Mouse (Mus musculus): Measurements from ENCODE around the gene Chmp5. TPM values are rescaled to one million over a fixed set of nuclear protein-coding genes. Genes with fewer than 3 reads are reported as not detected.

The Chmp5 gene
- polyA plus RNA-seq, 2 experiments = 24.5 to 42.7 TPM

DNA sequence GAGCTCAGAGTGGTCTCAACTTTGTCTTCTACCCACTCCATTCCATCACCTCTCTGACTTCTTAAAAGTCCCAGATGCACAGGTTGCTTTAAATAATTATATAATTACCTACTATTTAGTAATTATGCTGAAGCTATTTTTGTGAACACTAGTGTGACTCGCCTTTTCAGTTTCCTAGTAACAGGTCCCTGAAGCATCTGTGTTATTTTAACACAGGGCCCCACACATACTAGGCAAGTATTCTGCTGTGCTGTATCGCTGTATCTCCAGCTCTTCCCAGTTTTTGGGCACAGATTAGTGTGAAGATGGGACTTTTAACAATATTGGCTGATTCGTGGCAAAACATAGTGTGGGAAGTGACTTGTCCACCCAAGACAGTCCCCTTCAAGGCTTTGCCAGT is 15.3 kb downstream of the Chmp5 start:
- H3K4me1 ChIP-seq (replicated peaks; ENCODE audit: control insufficient read depth in 2 of 2, insufficient read depth in 2 of 2, low read length in 1 of 2) = no peaks in the 10 kb centered on the region
- no peak overlapping the region for H3K4me3 ChIP-seq (ENCODE audit: insufficient read depth in 1 of 2, low read depth in 2 of 2, low read length in 2 of 2)
- no peak overlapping the region for H3K27ac ChIP-seq
- H3K27me3 ChIP-seq (ENCODE audit: control insufficient read depth, insufficient read depth, low read length) = no peaks in the 10 kb centered on the region
- ATAC-seq (ENCODE audit: insufficient read depth) = no peak
- TF ChIP-seq CTCF (IDR thresholded peaks at IDR 0.05; ENCODE audit: low read depth) (no peak), EP300 (IDR thresholded peaks at IDR 0.05; ENCODE audit: low read depth) (no peak)
- no peak overlapping the region for H3K4me2 ChIP-seq (ENCODE audit: low read depth)
- DNase-seq (ENCODE audit: low read depth in 3 of 3, low spot score in 3 of 3) = no peak
- H3K9ac ChIP-seq (replicated peaks) = no peak overlapping the region
- H3K36me3 ChIP-seq (replicated peaks; ENCODE audit: control insufficient read depth, insufficient read depth, low read depth) = peaks cover 19% of the 10 kb centered on the region
- no peaks in the 10 kb centered on the region for H3K9me3 ChIP-seq (ENCODE audit: control insufficient read depth, low read length)
- 74% methylated on average over 3 of the region's 3 CpGs for WGBS (ENCODE audit: insufficient replicate concordance)

DNA sequence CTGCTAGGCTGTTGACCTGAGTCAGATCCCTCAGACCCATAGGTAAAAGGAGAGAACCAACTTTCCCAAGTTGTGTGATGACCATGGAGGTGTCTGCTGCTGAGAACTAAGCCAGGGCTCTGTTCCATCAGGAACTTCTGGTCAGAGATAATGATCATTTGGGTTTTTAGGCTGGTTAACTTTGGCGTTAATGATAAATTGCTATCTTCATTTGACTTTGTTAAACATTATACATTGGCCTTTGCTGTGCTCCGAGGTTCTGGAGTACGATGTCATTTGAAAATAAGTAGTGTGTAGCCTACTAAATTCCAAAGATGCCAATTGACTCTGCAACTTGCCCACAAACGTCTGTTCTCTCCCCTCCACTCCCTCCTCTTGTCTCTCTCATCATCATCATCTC is 21.0 kb downstream of the Chmp5 start:
- no peaks in the 10 kb centered on the region for H3K9me3 ChIP-seq (ENCODE audit: control insufficient read depth, low read length)
- no peak overlapping the region for H3K27ac ChIP-seq
- no peak for TF ChIP-seq CTCF (IDR thresholded peaks at IDR 0.05; ENCODE audit: low read depth)
- TF ChIP-seq EP300 (IDR thresholded peaks at IDR 0.05; ENCODE audit: low read depth) = no peak
- no peaks in the 10 kb centered on the region for H3K27me3 ChIP-seq (ENCODE audit: control insufficient read depth, insufficient read depth, low read length)
- 61% methylated on average over 4 of the region's 4 CpGs for WGBS (ENCODE audit: insufficient replicate concordance)
- no peak overlapping the region for H3K4me2 ChIP-seq (ENCODE audit: low read depth)
- DNase-seq (ENCODE audit: low read depth in 3 of 3, low spot score in 3 of 3) = no peak
- no peak for ATAC-seq (ENCODE audit: insufficient read depth)
- no peak overlapping the region for H3K9ac ChIP-seq (replicated peaks)
- no peak overlapping the region for H3K4me3 ChIP-seq (ENCODE audit: insufficient read depth in 1 of 2, low read depth in 2 of 2, low read length in 2 of 2)
- peaks cover 8% of the 10 kb centered on the region for H3K36me3 ChIP-seq (replicated peaks; ENCODE audit: control insufficient read depth, insufficient read depth, low read depth)
- peaks cover 13 to 20% of the 10 kb centered on the region in 2 experiments for H3K4me1 ChIP-seq (replicated peaks; ENCODE audit: control insufficient read depth in 2 of 2, insufficient read depth in 2 of 2, low read length in 1 of 2)

DNA sequence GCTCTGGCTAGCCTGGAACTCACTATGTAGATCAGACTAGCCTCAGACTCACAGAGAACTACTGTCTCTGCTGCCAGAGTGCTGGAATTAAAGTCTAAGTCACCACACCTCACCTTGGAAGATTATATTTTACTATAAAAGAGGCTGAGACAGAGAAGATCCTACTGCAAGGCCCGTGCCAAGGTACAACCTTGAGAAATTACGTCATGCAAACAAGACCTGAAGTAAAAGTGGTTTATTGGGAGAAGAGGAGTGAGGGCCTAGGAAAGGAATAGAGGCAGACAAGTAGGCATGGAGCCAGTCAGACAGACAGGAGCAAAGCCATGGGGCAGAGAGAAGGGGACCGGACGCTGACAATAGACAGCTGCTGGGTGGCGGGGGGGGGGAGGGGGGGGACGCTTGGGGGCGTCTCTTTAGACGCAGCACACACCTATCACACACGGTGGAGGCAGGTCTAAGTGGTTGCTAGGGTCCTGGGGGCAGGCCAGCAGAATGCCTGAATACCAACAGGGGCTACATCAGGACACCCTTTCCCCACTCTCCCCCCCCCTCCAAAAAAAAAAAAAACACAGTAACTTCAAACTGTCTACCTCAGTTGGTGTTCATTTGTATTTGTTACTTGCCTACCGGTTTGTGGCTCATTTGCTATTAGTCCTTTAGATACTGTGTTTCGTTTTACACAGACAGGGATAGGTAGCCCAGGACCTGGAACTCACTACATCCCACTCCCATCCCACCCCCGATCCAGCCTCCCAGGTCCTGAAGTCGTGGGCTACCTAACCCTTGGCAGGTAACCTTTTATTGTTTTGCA is 21.8 kb downstream of the Chmp5 start:
- WGBS (ENCODE audit: insufficient replicate concordance) = 11% methylated on average over 13 of the region's 13 CpGs
- no peak for ATAC-seq (ENCODE audit: insufficient read depth)

DNA sequence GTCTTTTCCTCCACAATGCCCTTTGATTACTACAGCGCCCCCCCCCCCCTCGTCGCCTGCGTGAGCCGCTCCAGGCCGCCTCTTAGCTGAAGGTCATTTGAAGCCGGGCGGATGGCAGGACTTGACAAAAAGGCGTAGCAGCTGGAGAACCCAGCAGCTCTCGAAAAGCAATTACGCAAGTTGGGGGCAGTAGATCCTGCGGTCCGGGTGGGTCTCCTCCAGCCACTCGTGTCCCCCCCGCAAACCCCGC is 22.3 kb downstream of the Chmp5 start:
- DNase-seq (ENCODE audit: low read depth in 3 of 3, low spot score in 3 of 3) = no peak
- peak overlapping the region; percentile 74 to 99 for H3K4me3 ChIP-seq (ENCODE audit: insufficient read depth in 1 of 2, low read depth in 2 of 2, low read length in 2 of 2)
- H3K36me3 ChIP-seq (replicated peaks; ENCODE audit: control insufficient read depth, insufficient read depth, low read depth) = peaks cover 5% of the 10 kb centered on the region
- peaks cover 13 to 21% of the 10 kb centered on the region in 2 experiments for H3K4me1 ChIP-seq (replicated peaks; ENCODE audit: control insufficient read depth in 2 of 2, insufficient read depth in 2 of 2, low read length in 1 of 2)
- peak overlapping the region; percentile 71 for H3K9ac ChIP-seq (replicated peaks)
- no peaks in the 10 kb centered on the region for H3K9me3 ChIP-seq (ENCODE audit: control insufficient read depth, low read length)
- under 1% methylated on average over 15 of the region's 16 CpGs for WGBS (ENCODE audit: insufficient replicate concordance)
- peak overlapping the region; percentile 92 for H3K4me2 ChIP-seq (ENCODE audit: low read depth)
- ATAC-seq (ENCODE audit: insufficient read depth) = peak; percentile 44
- no peak for TF ChIP-seq CTCF (IDR thresholded peaks at IDR 0.05; ENCODE audit: low read depth)
- no peak; the same call in 1 of the 2 replicates for TF ChIP-seq EP300 (IDR thresholded peaks at IDR 0.05; ENCODE audit: low read depth)
- H3K27ac ChIP-seq = peak overlapping the region; percentile 79
- no peaks in the 10 kb centered on the region for H3K27me3 ChIP-seq (ENCODE audit: control insufficient read depth, insufficient read depth, low read length)

More for the DNA sequence above, 21.8 kb downstream of the Chmp5 start:
- Histone ChIP-seq H3K4me2 (ENCODE audit: low read depth) (peak overlapping the region; percentile 92), H3K27ac (peak overlapping the region; percentile 79), H3K9me3 (ENCODE audit: control insufficient read depth, low read length) (no peaks in the 10 kb centered on the region), H3K9ac (replicated peaks) (peak overlapping the region; percentile 71), H3K27me3 (ENCODE audit: control insufficient read depth, insufficient read depth, low read length) (no peaks in the 10 kb centered on the region), H3K4me3 (ENCODE audit: insufficient read depth in 1 of 2, low read depth in 2 of 2, low read length in 2 of 2) (peak overlapping the region; percentile 74 to 99), H3K36me3 (replicated peaks; ENCODE audit: control insufficient read depth, insufficient read depth, low read depth) (peaks cover 5% of the 10 kb centered on the region), H3K4me1 (replicated peaks; ENCODE audit: control insufficient read depth in 2 of 2, insufficient read depth in 2 of 2, low read length in 1 of 2) (peaks cover 13 to 21% of the 10 kb centered on the region in 2 experiments)
- DNase-seq (ENCODE audit: low read depth in 3 of 3, low spot score in 3 of 3) = no peak
- no peak for TF ChIP-seq CTCF (IDR thresholded peaks at IDR 0.05; ENCODE audit: low read depth)
- TF ChIP-seq EP300 (IDR thresholded peaks at IDR 0.05; ENCODE audit: low read depth) = no peak

DNA sequence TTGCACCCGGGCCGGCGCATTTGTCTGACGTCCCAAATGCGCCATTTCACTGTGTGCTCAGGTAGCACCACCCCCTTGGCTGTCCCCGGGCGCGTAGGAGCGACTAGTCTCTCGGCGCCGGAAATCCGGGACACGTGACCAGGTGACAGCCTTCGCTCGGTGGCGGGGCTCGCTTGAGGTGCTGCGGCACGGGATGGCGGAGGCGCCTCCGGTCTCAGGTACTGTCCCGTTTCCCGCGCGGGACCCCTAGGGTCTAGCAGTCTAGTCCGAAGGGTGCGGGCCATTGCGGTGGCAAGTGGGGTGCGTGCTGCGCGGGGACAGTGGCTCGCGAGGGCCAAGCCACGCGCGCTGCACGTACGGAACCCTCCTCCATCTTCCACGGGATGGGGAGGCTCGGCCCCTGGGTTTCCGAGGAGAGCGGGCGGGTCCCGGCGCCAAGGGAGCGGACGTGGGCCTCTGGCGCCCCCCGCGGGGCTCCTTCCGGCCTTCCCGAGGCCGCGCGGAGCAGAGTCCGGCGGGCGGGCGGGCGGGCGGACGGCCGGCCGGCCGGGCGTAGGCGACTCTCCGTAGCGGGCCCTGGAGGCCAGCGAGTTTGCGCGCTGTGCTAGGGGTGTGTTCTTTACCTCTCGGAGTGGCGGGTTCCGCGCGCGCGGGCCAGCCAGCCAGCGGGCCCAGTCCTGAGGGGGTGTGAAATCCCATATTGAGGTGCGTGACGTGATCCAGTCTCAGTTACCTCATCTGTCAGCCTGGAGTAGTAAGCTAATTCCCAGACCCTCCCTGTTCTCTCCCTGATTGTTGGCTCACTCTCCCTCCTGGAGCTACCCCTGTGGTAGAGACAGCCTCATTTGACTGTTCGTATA is 22.9 kb downstream of the Chmp5 start, which contains the start of gene Nfx1:
TSS of gene Nfx1 (plus strand) at position 65 of the 860 bp plus-strand sequence.
- H3K4me2 ChIP-seq (ENCODE audit: low read depth) = peak within 1 kb of the TSS; percentile 92
- peaks cover 5% of the 10 kb centered on the region; the same call in 1 of the 2 replicates for H3K36me3 ChIP-seq (replicated peaks; ENCODE audit: control insufficient read depth, insufficient read depth, low read depth)
- under 1% methylated on average over 85 of the region's 85 CpGs for WGBS (ENCODE audit: insufficient replicate concordance)
- ATAC-seq (ENCODE audit: insufficient read depth) = peak; percentile 94
- H3K9me3 ChIP-seq (ENCODE audit: control insufficient read depth, low read length) = no peaks in the 10 kb centered on the region
- peak; percentile 93 to 95 (median 95) for DNase-seq (ENCODE audit: low read depth in 3 of 3, low spot score in 3 of 3)
- peak within 1 kb of the TSS; percentile 79 for H3K27ac ChIP-seq
- H3K4me3 ChIP-seq (ENCODE audit: insufficient read depth in 1 of 2, low read depth in 2 of 2, low read length in 2 of 2) = peak within 1 kb of the TSS; percentile 74 to 99
- H3K9ac ChIP-seq (replicated peaks) = peak within 1 kb of the TSS; percentile 71
- TF ChIP-seq EP300 (IDR thresholded peaks at IDR 0.05; ENCODE audit: low read depth) = no peak
- TF ChIP-seq CTCF (IDR thresholded peaks at IDR 0.05; ENCODE audit: low read depth) = 0 out of 2 replicates have a peak, but pooled peaks have one; percentile 13
- peaks cover 13 to 23% of the 10 kb centered on the region in 2 experiments for H3K4me1 ChIP-seq (replicated peaks; ENCODE audit: control insufficient read depth in 2 of 2, insufficient read depth in 2 of 2, low read length in 1 of 2)
- no peaks in the 10 kb centered on the region for H3K27me3 ChIP-seq (ENCODE audit: control insufficient read depth, insufficient read depth, low read length)
